Mouse (Mus musculus): ENCODE measurements around the gene S1pr4. TPM values are rescaled to one million over a fixed set of nuclear protein-coding genes. Genes with fewer than 3 reads are reported as not detected.

Gene S1pr4
- polyA plus RNA-seq, 1 experiment from 2014 or later = 4.5 TPM

- H3K27me3 ChIP-seq (replicated peaks; ENCODE audit: control insufficient read depth, insufficient read depth, low read length) = no peaks in the 10 kb centered on the region
- peak overlapping the region; percentile 64 for H3K9ac ChIP-seq (ENCODE audit: low read depth, low read length)
- no peak for ATAC-seq (replicated peaks; ENCODE audit: low FRiP score)
- H3K9me3 ChIP-seq (ENCODE audit: control insufficient read depth, low read length) = no peaks in the 10 kb centered on the region
- peak overlapping the region; percentile 62; the same call in 1 of the 2 replicates for H3K27ac ChIP-seq (ENCODE audit: low read depth, low read length)
- H3K4me2 ChIP-seq = peak overlapping the region; percentile 78
- H3K4me1 ChIP-seq (replicated peaks; ENCODE audit: control insufficient read depth, insufficient read depth, low read length) = peaks cover 47% of the 10 kb centered on the region
- H3K4me3 ChIP-seq (ENCODE audit: low read depth, low read length) = peak overlapping the region; percentile 92
- WGBS = 80% methylated on average over 38 of the region's 38 CpGs
- DNase-seq (ENCODE audit: low spot score) = no peak
- H3K36me3 ChIP-seq (ENCODE audit: control insufficient read depth, insufficient read depth, low read length) = 0 out of 2 replicates have a peak, but pooled peaks cover 2% of the 10 kb centered on the region
Measured at GRCm38 (mm10) chr10:81498316-81499249, 1.3 kb downstream of the S1pr4 start.

- Histone ChIP-seq H3K4me3 (ENCODE audit: low read depth, low read length) (peak overlapping the region; percentile 92), H3K27ac (ENCODE audit: low read depth, low read length) (peak overlapping the region; percentile 62), H3K9me3 (ENCODE audit: control insufficient read depth, low read length) (no peaks in the 10 kb centered on the region), H3K4me1 (replicated peaks; ENCODE audit: control insufficient read depth, insufficient read depth, low read length) (peaks cover 47% of the 10 kb centered on the region), H3K9ac (ENCODE audit: low read depth, low read length) (peak overlapping the region; percentile 64), H3K4me2 (peak overlapping the region; percentile 78), H3K27me3 (replicated peaks; ENCODE audit: control insufficient read depth, insufficient read depth, low read length) (no peaks in the 10 kb centered on the region), H3K36me3 (ENCODE audit: control insufficient read depth, insufficient read depth, low read length) (peaks cover 8% of the 10 kb centered on the region)
- ATAC-seq (replicated peaks; ENCODE audit: low FRiP score) (peak; percentile 18; the same call in 1 of the 2 replicates), DNase-seq (ENCODE audit: low spot score) (no peak)
- 56% methylated on average over 17 of the region's 17 CpGs for WGBS
Measured at GRCm38 (mm10) chr10:81497401-81498270, 2.3 kb downstream of the S1pr4 start.

GRCm38 (mm10) chr10:81496969-81497368 lies 3.0 kb downstream of the S1pr4 start:
- Histone ChIP-seq H3K9ac (ENCODE audit: low read depth, low read length) (peak overlapping the region; percentile 64), H3K9me3 (ENCODE audit: control insufficient read depth, low read length) (no peaks in the 10 kb centered on the region)

DNA sequence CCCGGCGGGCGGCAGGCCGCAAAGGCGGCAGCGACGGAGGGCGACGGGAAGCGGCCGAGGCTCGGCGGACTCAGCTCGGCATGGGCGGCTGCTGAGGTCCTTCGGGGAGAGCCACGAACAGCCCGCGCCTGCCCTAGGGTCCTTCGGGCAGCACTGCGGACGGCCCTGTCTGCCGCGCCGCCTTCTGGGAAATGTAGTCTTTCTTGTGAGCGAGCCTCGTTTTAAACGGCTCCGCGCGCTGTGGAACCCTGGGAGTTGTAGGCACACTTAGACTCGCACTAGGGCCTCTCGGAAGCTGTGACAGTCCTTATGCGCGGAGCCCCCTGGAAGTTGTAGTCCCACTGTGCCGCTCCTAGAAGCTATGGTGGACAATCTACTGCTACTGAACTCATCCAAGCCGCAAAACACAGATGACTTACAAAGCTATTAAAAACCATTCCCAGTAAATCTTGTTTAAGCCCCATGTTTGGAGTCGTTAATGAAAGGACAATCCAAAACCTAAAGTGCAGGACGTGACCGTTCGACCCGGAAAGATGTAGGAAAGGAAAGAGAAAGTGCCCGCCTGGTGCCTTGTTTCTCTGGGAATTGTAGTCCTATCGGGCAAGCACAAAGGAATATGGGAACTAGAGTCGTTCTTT lies 3.5 kb downstream of the S1pr4 start, which contains the start of gene Ncln:
TSS of gene Ncln (minus strand) at position 129 of the 638 bp plus-strand sequence.
- peaks cover 14% of the 10 kb centered on the region for H3K36me3 ChIP-seq (ENCODE audit: control insufficient read depth, insufficient read depth, low read length)
- H3K4me3 ChIP-seq (ENCODE audit: low read depth, low read length) = peak within 1 kb of the TSS; percentile 92
- peak within 1 kb of the TSS; percentile 74 for H3K27ac ChIP-seq (ENCODE audit: low read depth, low read length)
- DNase-seq (ENCODE audit: low spot score) (peak; percentile 98), ATAC-seq (replicated peaks; ENCODE audit: low FRiP score) (peak; percentile 94)
- under 1% methylated on average over 45 of the region's 45 CpGs for WGBS
- peaks cover 44% of the 10 kb centered on the region for H3K4me1 ChIP-seq (replicated peaks; ENCODE audit: control insufficient read depth, insufficient read depth, low read length)
- H3K27me3 ChIP-seq (replicated peaks; ENCODE audit: control insufficient read depth, insufficient read depth, low read length) = no peaks in the 10 kb centered on the region
- H3K9ac ChIP-seq (ENCODE audit: low read depth, low read length) = peak within 1 kb of the TSS; percentile 95
- H3K9me3 ChIP-seq (ENCODE audit: control insufficient read depth, low read length) = no peaks in the 10 kb centered on the region
- H3K4me2 ChIP-seq = peak within 1 kb of the TSS; percentile 78

More at GRCm38 (mm10) chr10:81496969-81497368, 3.0 kb downstream of the S1pr4 start:
- peak overlapping the region; percentile 62 for H3K27ac ChIP-seq (ENCODE audit: low read depth, low read length)
- peak overlapping the region; percentile 92 for H3K4me3 ChIP-seq (ENCODE audit: low read depth, low read length)
- peaks cover 10% of the 10 kb centered on the region for H3K36me3 ChIP-seq (ENCODE audit: control insufficient read depth, insufficient read depth, low read length)
- DNase-seq (ENCODE audit: low spot score) (no peak), ATAC-seq (replicated peaks; ENCODE audit: low FRiP score) (no peak)
- no peaks in the 10 kb centered on the region for H3K27me3 ChIP-seq (replicated peaks; ENCODE audit: control insufficient read depth, insufficient read depth, low read length)
- peak overlapping the region; percentile 78 for H3K4me2 ChIP-seq
- WGBS = 28% methylated on average over 4 of the region's 4 CpGs
- H3K4me1 ChIP-seq (replicated peaks; ENCODE audit: control insufficient read depth, insufficient read depth, low read length) = peaks cover 44% of the 10 kb centered on the region

DNA sequence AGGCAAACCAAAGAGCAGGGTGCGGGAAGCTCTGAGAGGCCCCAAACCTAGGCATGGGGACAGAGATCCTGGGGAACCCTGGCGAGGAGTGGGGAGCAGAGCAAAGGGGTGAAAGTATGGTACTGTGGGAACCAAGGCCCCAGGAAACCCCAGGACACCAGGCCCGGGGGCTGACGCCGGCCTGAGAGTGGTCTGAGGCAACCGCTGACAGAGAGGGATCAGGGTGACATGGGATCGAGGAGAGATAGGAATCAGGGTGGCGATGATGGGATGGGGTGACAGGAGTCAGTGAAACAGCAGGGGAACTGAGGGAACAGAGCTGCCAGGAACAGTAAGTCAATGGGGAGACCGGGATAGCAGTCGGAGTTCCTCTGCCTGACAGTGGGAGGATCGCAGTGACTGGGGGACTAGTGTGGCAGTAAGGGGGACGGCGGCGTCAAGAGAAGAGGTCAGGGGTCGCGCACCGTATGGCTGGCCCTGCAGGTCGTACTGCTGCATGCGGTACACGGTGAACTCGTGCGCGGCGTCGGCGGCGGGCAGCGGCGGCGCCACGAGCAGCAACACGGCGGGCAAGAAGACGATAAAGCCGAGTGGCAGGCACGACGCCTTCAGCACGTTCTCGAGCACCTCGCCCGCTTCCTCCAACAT lies 4.2 kb downstream of the S1pr4 start:
- H3K4me1 ChIP-seq (replicated peaks; ENCODE audit: control insufficient read depth, insufficient read depth, low read length) = peaks cover 44% of the 10 kb centered on the region

GRCm38 (mm10) chr10:81495151-81495550 lies 4.8 kb downstream of the S1pr4 start:
- ATAC-seq (replicated peaks; ENCODE audit: low FRiP score) (no peak), DNase-seq (ENCODE audit: low spot score) (no peak)
- Histone ChIP-seq H3K4me2 (peak overlapping the region; percentile 78), H3K4me3 (ENCODE audit: low read depth, low read length) (peak overlapping the region; percentile 92), H3K4me1 (replicated peaks; ENCODE audit: control insufficient read depth, insufficient read depth, low read length) (peaks cover 44% of the 10 kb centered on the region), H3K9ac (ENCODE audit: low read depth, low read length) (peak overlapping the region; percentile 95), H3K27ac (ENCODE audit: low read depth, low read length) (peak overlapping the region; percentile 74; the same call in 1 of the 2 replicates), H3K27me3 (replicated peaks; ENCODE audit: control insufficient read depth, insufficient read depth, low read length) (no peaks in the 10 kb centered on the region), H3K36me3 (ENCODE audit: control insufficient read depth, insufficient read depth, low read length) (peaks cover 25% of the 10 kb centered on the region), H3K9me3 (ENCODE audit: control insufficient read depth, low read length) (no peaks in the 10 kb centered on the region)
- 62% methylated on average over 6 of the region's 6 CpGs for WGBS

More for the DNA sequence above, 4.2 kb downstream of the S1pr4 start:
- Histone ChIP-seq H3K36me3 (ENCODE audit: control insufficient read depth, insufficient read depth, low read length) (peaks cover 19% of the 10 kb centered on the region), H3K4me2 (peak overlapping the region; percentile 78), H3K27ac (ENCODE audit: low read depth, low read length) (peak overlapping the region; percentile 74), H3K4me3 (ENCODE audit: low read depth, low read length) (peak overlapping the region; percentile 92), H3K9ac (ENCODE audit: low read depth, low read length) (peak overlapping the region; percentile 95), H3K27me3 (replicated peaks; ENCODE audit: control insufficient read depth, insufficient read depth, low read length) (no peaks in the 10 kb centered on the region), H3K9me3 (ENCODE audit: control insufficient read depth, low read length) (no peaks in the 10 kb centered on the region)
- under 1% methylated on average over 41 of the region's 41 CpGs for WGBS
- no peak for DNase-seq (ENCODE audit: low spot score)
- ATAC-seq (replicated peaks; ENCODE audit: low FRiP score) = peak; percentile 11

DNA sequence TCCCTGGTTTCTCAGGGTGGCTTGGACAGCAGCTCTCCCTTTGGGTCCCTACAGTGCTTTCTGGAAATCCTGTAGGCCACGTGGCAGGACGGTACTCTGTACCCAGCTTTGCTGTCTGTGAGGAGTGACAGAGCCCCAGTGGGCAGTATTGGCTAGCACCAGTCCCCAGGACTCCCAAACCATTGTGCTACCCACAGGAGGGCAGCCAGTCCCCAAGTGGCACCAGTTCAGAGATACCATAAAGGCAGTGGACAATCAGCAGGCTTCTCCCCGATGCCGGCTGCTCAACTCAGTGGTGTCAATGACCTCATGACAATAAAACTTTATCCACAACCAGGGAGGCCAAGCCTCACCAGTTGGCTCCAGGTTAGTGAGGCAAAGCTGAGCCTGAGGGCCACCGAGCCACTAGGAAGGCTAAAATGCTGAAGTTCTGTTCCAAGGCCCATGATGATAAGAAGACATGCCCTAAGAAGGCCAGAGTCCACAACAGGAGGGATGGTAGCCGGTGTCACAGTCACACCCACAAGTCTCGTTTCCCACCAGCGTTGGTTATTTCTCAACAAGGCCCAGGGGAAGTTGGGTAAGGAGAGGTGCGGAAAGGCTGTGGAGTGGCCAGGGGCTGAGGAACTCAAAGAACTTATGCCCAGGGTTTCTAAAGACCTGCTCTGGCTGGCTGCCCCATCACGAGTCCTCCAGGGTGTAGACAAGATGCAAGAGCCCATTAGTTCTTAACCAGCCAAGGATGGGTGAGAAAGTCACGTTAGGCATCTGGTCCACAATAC lies 5.5 kb downstream of the S1pr4 start:
- peak overlapping the region; percentile 92 for H3K4me3 ChIP-seq (ENCODE audit: low read depth, low read length)
- H3K27me3 ChIP-seq (replicated peaks; ENCODE audit: control insufficient read depth, insufficient read depth, low read length) = no peaks in the 10 kb centered on the region
- no peaks in the 10 kb centered on the region for H3K9me3 ChIP-seq (ENCODE audit: control insufficient read depth, low read length)
- no peak for ATAC-seq (replicated peaks; ENCODE audit: low FRiP score)
- H3K9ac ChIP-seq (ENCODE audit: low read depth, low read length) = peak overlapping the region; percentile 95
- WGBS = 75% methylated on average over 11 of the region's 11 CpGs
- H3K36me3 ChIP-seq (ENCODE audit: control insufficient read depth, insufficient read depth, low read length) = peaks cover 30% of the 10 kb centered on the region
- no peak for DNase-seq (ENCODE audit: low spot score)
- H3K27ac ChIP-seq (ENCODE audit: low read depth, low read length) = no peak overlapping the region
- peaks cover 42% of the 10 kb centered on the region for H3K4me1 ChIP-seq (replicated peaks; ENCODE audit: control insufficient read depth, insufficient read depth, low read length)
- peak overlapping the region; percentile 78 for H3K4me2 ChIP-seq

Measured in liver, embryonic 11.5 days (tissue).